Mouse (Mus musculus) T-helper 1 cell (primary cell): Measurements from ENCODE around the gene Usf3.

ENCODE experiments used
- in situ Hi-C: fragments of 300-600 bp; cut with MboI, MseI; formaldehyde crosslinking; loops from one replicate; pipeline ENCODE4 v1.15.1; 2025; ENCODE audit warnings: high pct_unique_total_duplicates

Usf3 gene

GRCm38 (mm10) chr16:44173155-44173941 lies at the start of gene Usf3:
Usf3 (plus strand) TSS chr16:44173246.
- in situ Hi-C loops: no loop called here

GRCm38 (mm10) chr16:44123786-44124185 lies 49.3 kb upstream of the Usf3 start:
- in situ Hi-C loops: no loop called here

- in situ Hi-C loops: no loop called here
Observed at GRCm38 (mm10) chr16:44124713-44125112, 48.3 kb upstream of the Usf3 start.

GRCm38 (mm10) chr16:44125436-44125835 lies 47.6 kb upstream of the Usf3 start:
- in situ Hi-C loops: no loop called here

GRCm38 (mm10) chr16:44126437-44126836 lies 46.6 kb upstream of the Usf3 start:
- in situ Hi-C loops: no loop called here

GRCm38 (mm10) chr16:44132300-44132699 lies 40.7 kb upstream of the Usf3 start:
- in situ Hi-C loops: no loop called here

- in situ Hi-C loops: no loop called here
Observed at GRCm38 (mm10) chr16:44133187-44133586, 39.9 kb upstream of the Usf3 start.

- in situ Hi-C loops: no loop called here
Observed at GRCm38 (mm10) chr16:44136511-44137021, 36.5 kb upstream of the Usf3 start.

- in situ Hi-C loops: no loop called here
Observed at GRCm38 (mm10) chr16:44138377-44138978, 34.6 kb upstream of the Usf3 start.

GRCm38 (mm10) chr16:44138979-44139535 lies 34.0 kb upstream of the Usf3 start:
- in situ Hi-C loops: no loop called here

GRCm38 (mm10) chr16:44139536-44140185 lies 33.4 kb upstream of the Usf3 start, which contains the start of the genes Atp6v1a and Naa50:
Atp6v1a (minus strand) TSS chr16:44139705.
Naa50 (plus strand) TSS chr16:44139830.
- in situ Hi-C loops: no loop called here

GRCm38 (mm10) chr16:44140186-44140787 lies 32.8 kb upstream of the Usf3 start:
- in situ Hi-C loops: no loop called here

GRCm38 (mm10) chr16:44141483-44141882 lies 31.6 kb upstream of the Usf3 start:
- in situ Hi-C loops: no loop called here

- in situ Hi-C loops: no loop called here
Observed at GRCm38 (mm10) chr16:44149002-44149767, 23.9 kb upstream of the Usf3 start.

- in situ Hi-C loops: no loop called here
Observed at GRCm38 (mm10) chr16:44154497-44155057, 18.5 kb upstream of the Usf3 start.

- in situ Hi-C loops: no loop called here
Observed at GRCm38 (mm10) chr16:44159325-44159724, 13.7 kb upstream of the Usf3 start.

GRCm38 (mm10) chr16:44163831-44164230 lies 9.2 kb upstream of the Usf3 start:
- in situ Hi-C loops: no loop called here

- in situ Hi-C loops: no loop called here
Observed at GRCm38 (mm10) chr16:44165182-44165581, 7.9 kb upstream of the Usf3 start.

GRCm38 (mm10) chr16:44168990-44169389 lies 4.1 kb upstream of the Usf3 start:
- in situ Hi-C loops: no loop called here
